Mouse (Mus musculus): ENCODE data around the gene Ehd1. TPM values are rescaled to one million over a fixed set of nuclear protein-coding genes. Genes with fewer than 3 reads are reported as not detected.
A peak's percentile ranks its signal among the peaks of the same experiment; 100 is the strongest.

The Ehd1 gene
- total RNA-seq, 2 experiments from 2014 or later: 36.4 to 43.5 TPM

GRCm38 (mm10) chr19:6296551-6297210, 20.2 kb downstream of the Ehd1 start:
- Histone ChIP-seq H3K4me3 (no peak overlapping the region), H3K27ac (no peak overlapping the region)
- no peak for TF ChIP-seq CTCF (IDR thresholded peaks at IDR 0.05)
- intact Hi-C loops (cut with DNase I): no loop called here
- DNase-seq (ENCODE audit: extremely low spot score in 1 of 2, low spot score in 2 of 2): no peak

- DNase-seq (ENCODE audit: extremely low spot score in 1 of 2, low spot score in 2 of 2): no peak
- TF ChIP-seq CTCF (IDR thresholded peaks at IDR 0.05): no peak
- no peak overlapping the region for H3K27ac ChIP-seq
- H3K4me3 ChIP-seq: no peak overlapping the region
- intact Hi-C loops (cut with DNase I): loop anchor here (2.0 kb wide), 1 partner anchor 17 kb away; no protein-coding TSS in a partner anchor
Measured at GRCm38 (mm10) chr19:6297641-6298040, 21.1 kb downstream of the Ehd1 start.

- intact Hi-C loops (cut with DNase I): loop anchor here (2.0 kb wide), 1 partner anchor 18 kb away; no protein-coding TSS in a partner anchor
- no peak for DNase-seq (ENCODE audit: extremely low spot score in 1 of 2, low spot score in 2 of 2)
- no peak for TF ChIP-seq CTCF (IDR thresholded peaks at IDR 0.05)
- Histone ChIP-seq H3K27ac (no peak overlapping the region), H3K4me3 (no peak overlapping the region)
Measured at GRCm38 (mm10) chr19:6299003-6299402, 22.5 kb downstream of the Ehd1 start.

- DNase-seq (ENCODE audit: extremely low spot score in 1 of 2, low spot score in 2 of 2): no peak
- intact Hi-C loops (cut with DNase I): loop anchor here (2.0 kb wide), 1 partner anchor 19 kb away; no protein-coding TSS in a partner anchor
- no peak for TF ChIP-seq CTCF (IDR thresholded peaks at IDR 0.05)
- Histone ChIP-seq H3K27ac (no peak overlapping the region), H3K4me3 (no peak overlapping the region)
Measured at GRCm38 (mm10) chr19:6299450-6300267, 23.1 kb downstream of the Ehd1 start.

GRCm38 (mm10) chr19:6300402-6300841, 23.9 kb downstream of the Ehd1 start:
- intact Hi-C loops (cut with DNase I): no loop called here
- no peak overlapping the region for H3K4me3 ChIP-seq
- TF ChIP-seq CTCF (IDR thresholded peaks at IDR 0.05): no peak
- H3K27ac ChIP-seq: 0 out of 2 replicates have a peak overlapping the region, but pooled peaks have one; percentile 6
- DNase-seq (ENCODE audit: extremely low spot score in 1 of 2, low spot score in 2 of 2): no peak

- intact Hi-C loops (cut with DNase I): no loop called here
- no peak for TF ChIP-seq CTCF (IDR thresholded peaks at IDR 0.05)
- no peak overlapping the region for H3K4me3 ChIP-seq
- no peak for DNase-seq (ENCODE audit: extremely low spot score in 1 of 2, low spot score in 2 of 2)
- peak overlapping the region; percentile 8 for H3K27ac ChIP-seq
Measured at GRCm38 (mm10) chr19:6302114-6302513, 25.6 kb downstream of the Ehd1 start.

- intact Hi-C loops (cut with DNase I): no loop called here
- peak in 1 of 2 experiments; percentile 41 for DNase-seq (ENCODE audit: extremely low spot score in 1 of 2, low spot score in 2 of 2)
- Histone ChIP-seq H3K27ac (peak overlapping the region; percentile 16), H3K4me3 (no peak overlapping the region)
- no peak for TF ChIP-seq CTCF (IDR thresholded peaks at IDR 0.05)
Measured at GRCm38 (mm10) chr19:6302522-6302921, 26.0 kb downstream of the Ehd1 start.

- DNase-seq (ENCODE audit: extremely low spot score in 1 of 2, low spot score in 2 of 2): no peak
- TF ChIP-seq CTCF (IDR thresholded peaks at IDR 0.05): no peak
- Histone ChIP-seq H3K4me3 (no peak overlapping the region), H3K27ac (peak overlapping the region; percentile 12; the same call in 1 of the 2 replicates)
- intact Hi-C loops (cut with DNase I): no loop called here
Measured at GRCm38 (mm10) chr19:6303831-6304230, 27.3 kb downstream of the Ehd1 start.

GRCm38 (mm10) chr19:6304787-6305516, 28.4 kb downstream of the Ehd1 start:
- Histone ChIP-seq H3K4me3 (no peak overlapping the region), H3K27ac (no peak overlapping the region)
- TF ChIP-seq CTCF (IDR thresholded peaks at IDR 0.05): peak; percentile 97
- peak; percentile 72 to 89 for DNase-seq (ENCODE audit: extremely low spot score in 1 of 2, low spot score in 2 of 2)
- intact Hi-C loops (cut with DNase I): loop anchor here (1.0 kb wide), 1 partner anchor 37 kb away; no protein-coding TSS in a partner anchor

GRCm38 (mm10) chr19:6305517-6306115, 29.1 kb downstream of the Ehd1 start:
- no peak for DNase-seq (ENCODE audit: extremely low spot score in 1 of 2, low spot score in 2 of 2)
- intact Hi-C loops (cut with DNase I): loop anchor here (1.0 kb wide), 1 partner anchor 37 kb away; no protein-coding TSS in a partner anchor
- H3K4me3 ChIP-seq: peak overlapping the region; percentile 45; the same call in 1 of the 2 replicates
- TF ChIP-seq CTCF (IDR thresholded peaks at IDR 0.05): no peak
- H3K27ac ChIP-seq: no peak overlapping the region

GRCm38 (mm10) chr19:6306137-6306551, 29.6 kb downstream of the Ehd1 start, which contains the start of gene Cdc42bpg:
Gene Cdc42bpg, plus strand, starts transcription at chr19:6306456.
- no peak for TF ChIP-seq CTCF (IDR thresholded peaks at IDR 0.05)
- intact Hi-C loops (cut with DNase I): no loop called here
- H3K27ac ChIP-seq: no peak within 1 kb of the TSS; the same call in 1 of the 2 replicates
- DNase-seq (ENCODE audit: extremely low spot score in 1 of 2, low spot score in 2 of 2): peak; percentile 33 to 50
- peak within 1 kb of the TSS; percentile 45 for H3K4me3 ChIP-seq

Measured in left cerebral cortex, adult 2 months (tissue).